Mouse (Mus musculus): Measurements from ENCODE around the gene Camk1d.
"Not testable (repeated sequence)": the region's sequence is repeated elsewhere in the genome, so short reads cannot be mapped to it uniquely, and the experiment has no call there.

The Camk1d gene

DNA sequence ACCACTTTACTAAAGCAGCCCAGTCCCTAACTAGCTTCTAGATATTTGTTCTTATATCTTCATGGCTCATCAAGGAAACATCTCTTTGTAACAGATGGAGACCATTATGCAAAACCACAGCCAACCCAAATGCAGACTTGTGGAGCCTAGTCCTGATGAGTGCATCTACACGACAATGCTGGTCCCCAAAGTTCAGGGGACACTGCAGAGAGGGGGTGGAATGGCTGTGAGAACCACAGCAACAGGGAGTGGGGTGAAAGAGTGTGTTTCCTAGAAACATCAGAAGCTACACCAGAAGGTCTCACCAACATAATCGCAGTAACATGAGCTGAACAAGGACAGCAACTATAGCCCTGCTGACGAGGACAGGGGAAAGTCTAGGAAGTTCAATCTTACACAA lies 152.9 kb downstream of the Camk1d start:
- DNase-seq = no peak

DNA sequence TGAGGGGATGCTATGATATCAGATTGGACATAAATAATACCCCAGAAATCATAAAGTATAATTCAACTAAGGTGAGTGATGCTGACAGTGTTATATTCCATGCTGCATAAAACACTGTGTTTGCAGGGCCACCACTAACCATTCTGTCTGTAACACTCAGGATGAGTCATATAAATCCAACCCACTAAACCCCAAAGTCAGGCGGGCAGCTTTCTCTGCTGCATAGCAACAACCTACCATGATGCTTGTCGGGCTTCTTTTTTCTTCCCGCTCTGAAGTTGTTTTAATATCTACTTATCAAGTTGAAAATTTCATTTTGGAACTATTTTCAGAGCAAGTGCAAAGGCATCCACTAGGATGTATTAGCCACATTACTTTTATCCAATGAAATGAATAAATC lies 161.1 kb downstream of the Camk1d start:
- no peak for DNase-seq

DNA sequence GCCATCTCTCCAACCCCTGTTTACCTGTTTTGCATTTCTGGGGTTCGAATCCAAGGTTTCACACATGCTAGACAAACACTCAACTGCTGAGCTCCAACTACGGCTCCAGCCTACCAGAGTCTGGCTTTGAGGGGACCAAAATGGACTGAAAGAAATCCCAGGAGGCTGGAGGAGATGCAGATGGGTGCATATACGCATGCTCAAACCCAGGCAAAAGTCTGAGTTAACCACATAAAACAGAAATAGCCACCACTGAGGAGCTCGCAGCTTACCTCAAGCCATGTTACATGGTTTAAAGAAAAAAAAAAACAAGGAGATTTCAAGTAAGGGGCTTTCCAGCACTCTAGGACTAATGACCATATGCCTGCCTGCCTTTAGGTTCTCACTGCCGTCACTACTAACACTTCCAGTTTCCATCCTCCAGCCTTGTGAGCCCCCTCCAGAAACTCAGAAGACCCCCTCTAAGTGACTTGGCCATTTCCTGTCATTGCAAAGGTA lies 162.5 kb downstream of the Camk1d start:
- no peak for DNase-seq

DNA sequence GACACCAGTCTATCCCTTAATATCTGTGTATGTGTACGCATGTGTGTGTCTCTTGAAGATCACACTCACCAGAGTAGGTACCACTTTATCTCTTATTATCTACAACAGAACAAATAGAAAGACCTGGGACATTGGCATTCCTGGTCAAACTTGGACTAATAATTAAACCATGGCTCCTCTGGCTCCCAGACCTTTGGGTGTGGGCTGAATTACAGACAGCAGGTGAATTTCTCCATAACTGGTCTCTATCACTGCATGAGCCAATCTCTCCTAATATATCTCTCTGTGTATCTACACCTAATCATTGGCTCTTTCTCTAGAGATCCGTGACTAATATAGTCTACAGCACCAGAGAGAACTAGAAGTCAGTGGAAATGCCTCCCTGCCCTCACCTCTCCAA lies 165.0 kb downstream of the Camk1d start:
- DNase-seq = no peak

DNA sequence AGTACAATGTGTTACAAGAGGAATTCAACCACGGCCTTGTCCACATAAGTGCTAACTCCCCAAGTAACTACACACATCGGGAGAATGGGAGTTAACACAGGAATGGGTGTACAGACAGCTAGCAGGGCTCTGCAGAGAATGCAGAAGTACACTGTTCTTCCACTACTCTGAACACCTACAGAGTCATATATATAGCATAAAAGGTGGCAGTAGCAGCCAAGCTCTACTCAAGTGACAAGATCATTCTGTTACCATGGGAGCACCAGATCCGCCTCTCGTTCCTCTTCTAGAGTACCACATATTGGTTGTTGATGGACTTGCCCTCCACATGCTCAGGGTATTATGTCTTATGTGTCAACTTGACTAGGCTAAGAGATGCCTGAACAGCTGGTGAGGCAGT lies 165.4 kb downstream of the Camk1d start:
- DNase-seq = no peak

DNA sequence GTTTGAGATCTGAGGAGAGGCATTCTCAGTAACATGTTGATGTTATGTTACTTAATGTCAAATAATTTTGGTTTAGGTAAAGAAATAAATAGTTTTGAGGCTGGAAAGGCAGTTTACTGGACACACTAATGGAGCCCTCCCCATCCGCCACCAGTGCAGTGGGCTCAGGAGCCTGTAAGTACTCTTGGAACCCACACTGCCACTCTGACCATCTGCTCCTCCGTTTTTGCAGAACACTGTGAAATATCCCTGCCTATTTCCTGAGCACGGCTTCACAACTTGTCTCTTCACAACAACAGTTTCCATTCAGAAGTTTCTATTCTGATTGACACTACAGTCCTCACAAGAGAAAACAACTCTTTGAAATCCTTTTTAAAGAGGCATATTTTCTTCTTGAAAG lies 173.4 kb downstream of the Camk1d start:
- DNase-seq = no peak

DNA sequence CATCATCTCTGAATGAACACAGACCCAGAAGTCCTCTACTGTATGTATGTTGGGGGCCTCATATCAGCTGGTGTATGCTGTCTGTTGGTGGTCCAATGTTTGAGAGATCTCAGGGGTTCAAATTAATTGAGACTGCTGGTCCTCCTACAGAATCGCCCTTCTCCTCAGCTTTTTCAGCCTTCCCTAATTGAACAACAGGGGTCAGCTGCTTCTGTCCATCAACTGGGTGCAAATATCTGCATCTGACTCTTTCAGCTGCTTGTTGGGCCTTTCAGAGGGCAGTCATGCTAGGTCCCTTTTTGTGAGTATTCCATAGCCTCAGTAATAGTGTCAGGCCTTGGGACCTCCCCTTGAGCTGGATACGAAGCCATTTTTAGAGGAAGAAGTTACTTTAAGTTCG lies 174.4 kb downstream of the Camk1d start:
- DNase-seq = not testable (repeated sequence)

DNA sequence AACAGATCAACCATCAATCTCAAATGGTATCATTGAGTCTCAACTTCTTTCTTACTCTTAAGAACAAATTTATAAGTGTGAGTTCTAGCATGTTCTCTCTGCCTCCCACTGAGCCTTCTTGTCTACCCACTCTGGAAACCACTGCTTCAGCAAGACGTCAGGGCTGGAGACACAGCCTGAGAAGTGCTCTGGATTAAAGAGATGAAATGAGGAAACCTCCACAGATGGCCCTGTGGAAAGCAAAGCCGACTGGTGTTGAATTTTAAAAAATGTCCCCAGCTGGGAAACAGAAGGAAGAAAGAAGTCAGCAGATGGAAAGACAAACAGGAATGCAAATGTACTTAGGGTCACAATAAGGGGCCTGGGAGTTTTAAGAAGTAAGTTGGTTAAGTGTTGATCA lies 180.4 kb downstream of the Camk1d start:
- no peak for DNase-seq

DNA sequence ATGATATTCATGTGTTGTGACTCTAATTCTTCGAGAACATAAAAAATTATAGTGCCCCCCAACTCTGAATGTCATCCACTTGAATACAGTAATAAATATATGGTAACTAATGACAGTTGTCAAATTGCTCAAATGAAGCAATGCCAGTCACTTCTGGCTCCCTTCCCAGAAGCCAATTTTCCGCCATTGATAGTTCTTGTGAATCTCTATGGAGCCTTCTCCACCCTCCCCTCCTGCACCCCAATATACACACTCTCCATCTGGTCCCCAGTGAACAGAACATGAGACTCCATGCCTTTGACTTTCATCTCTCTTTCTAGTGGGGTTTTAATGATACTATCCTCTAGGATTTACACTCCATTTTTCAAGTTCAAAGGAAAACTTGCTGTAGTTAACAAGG lies 184.3 kb downstream of the Camk1d start:
- no peak for DNase-seq

DNA sequence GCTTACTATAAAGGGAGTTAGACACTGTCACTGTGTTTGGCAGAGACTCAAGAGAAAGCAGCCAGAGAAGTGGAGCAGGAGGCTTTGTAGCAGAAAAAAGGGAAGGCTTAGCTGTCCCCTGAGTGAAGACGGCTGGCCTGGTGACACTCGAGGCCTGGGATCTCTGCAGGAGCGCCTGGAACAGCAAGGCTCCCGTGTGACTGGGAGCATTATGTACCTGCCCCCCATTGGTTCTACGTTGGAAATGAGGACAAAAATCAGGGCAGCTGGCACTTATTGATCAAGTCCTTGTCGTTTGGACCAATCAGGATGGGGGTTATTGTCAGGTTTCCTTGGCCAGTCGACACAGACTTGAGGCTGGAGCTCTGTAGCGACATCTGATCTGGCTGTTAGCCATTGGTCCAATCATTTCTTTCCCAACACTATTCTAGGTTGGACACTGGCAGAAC lies 195.1 kb downstream of the Camk1d start:
- no peak for DNase-seq

DNA sequence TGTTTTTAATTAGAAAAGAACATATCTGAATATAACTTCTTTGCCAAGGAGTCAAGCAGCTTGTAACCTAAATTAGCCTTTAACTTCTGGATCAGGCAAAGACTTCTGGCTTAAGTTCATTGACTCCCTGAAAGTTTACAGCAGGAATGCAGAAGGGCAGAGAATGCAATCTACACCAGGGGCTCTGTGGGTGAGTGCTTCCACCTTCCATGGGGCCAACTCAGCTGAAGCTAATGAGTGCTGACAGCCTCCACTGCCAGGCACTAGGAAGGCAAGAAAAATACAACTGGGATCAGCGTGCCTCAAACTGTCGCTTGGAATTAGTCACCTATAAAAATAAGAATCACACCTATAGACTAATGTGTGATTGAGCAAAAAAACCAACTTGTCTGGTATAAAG lies 199.2 kb downstream of the Camk1d start:
- DNase-seq = no peak

DNA sequence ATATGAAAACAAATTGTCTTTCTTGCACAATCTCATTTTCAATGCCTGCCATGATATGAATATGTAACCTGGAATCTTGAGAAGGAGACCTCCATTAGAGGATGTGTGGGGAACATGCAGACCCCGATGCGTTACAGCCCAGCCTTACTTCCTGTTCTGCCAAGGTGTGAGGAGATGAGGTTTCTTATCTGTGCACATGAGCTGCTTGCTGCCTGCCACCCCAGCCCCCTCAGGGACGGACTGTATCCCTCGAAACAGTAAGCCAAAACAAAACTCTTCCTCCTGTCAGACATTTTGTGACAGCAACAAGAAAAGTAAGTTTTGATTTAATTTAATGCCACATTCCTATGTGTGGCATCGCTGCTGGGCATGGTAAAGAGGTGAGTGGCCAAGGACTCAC lies 200.2 kb downstream of the Camk1d start:
- no peak for DNase-seq

DNA sequence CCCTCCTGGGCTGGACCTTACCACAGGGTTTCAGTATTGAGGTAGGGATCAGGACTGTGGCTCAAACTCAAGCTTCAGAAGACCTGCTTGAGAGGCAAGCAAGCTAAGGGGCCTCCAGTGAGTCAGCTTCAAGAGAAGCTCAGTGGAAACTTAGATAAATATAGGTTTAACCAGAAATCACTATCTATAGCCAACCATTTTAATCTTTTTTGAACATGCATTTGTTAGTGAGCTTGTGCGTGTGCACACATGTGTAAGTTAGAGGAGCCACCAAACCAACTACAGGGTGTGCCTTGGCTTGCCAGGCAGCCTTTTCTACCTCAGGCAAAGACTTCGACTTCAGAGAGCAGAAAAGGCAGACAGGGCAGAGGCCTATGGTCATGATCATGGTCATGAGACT lies 200.7 kb downstream of the Camk1d start:
- DNase-seq = no peak

DNA sequence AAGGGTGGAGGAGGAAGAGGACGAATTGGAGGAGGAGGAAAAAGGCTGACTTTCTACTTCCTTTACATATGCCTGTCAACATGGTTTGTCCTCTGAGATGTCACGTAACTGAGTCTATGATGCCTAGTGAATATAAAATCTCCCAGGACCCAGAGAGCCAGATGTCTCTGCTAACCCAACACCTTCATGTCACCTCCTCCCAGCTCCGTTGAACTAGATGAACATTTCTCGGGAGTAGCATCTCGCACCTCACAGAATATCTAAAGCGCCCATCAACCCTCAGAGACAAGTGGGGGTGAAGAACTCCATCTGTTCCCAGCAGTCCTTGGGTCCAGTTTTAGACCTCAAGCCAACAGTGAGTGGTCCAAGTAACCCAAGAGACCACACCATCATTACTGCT lies 204.3 kb downstream of the Camk1d start:
- no peak for DNase-seq

DNA sequence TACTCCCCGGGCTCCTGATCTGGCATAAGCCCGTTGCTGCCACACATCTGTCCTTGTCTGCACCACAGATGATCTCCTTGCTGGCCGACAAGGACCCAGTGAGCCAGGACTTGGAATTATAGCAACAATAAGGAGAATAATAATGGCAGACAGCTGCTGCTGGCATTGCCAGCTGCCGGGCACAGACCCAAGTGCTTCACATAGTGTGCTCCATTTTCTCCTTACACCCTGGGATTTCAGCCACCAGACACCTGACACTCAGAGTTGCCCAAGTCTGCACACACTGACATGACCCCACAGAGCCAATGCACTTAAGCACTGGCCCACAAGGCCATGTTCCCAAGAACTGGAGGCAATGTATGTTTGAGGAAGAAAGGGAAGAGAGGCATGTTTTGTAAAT lies 214.7 kb downstream of the Camk1d start:
- no peak for DNase-seq

DNA sequence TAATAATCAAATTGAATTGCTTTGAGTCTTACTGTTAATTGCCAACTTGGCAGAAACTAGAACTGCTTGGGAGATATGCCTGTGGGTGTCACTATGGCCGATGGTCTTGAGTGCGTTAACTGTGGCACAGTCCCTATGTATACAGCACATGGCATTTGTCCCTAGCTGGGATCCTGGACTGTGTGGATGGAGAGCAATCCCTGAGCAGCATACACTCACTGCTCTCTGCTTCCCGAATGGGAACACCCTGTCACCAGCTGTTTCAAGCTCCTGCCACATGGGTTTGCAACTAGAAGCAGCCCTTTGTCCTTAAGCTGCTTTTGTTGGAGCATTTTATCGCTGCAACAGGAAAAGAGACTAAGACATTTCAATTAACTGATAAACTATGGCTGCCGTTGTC lies 224.4 kb downstream of the Camk1d start:
- DNase-seq = no peak

DNA sequence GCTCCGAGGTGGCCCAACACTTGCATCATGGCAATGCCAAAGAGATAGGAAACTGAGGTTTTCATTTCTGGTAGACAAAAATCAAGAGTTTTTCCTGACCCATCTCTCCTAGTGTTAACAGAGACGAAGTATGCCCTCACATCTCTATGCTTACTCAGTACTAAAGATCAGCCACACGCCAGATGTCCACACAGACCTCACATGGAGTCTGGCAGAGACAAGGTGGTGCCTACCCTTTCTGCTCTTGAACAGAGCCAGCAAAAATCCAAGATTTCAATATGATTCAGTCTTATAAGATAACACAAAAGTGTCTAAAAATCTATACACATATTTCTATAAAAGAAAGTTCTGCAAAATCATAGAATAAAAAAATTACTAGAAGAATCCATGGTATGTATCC lies 227.0 kb downstream of the Camk1d start:
- DNase-seq = no peak

DNA sequence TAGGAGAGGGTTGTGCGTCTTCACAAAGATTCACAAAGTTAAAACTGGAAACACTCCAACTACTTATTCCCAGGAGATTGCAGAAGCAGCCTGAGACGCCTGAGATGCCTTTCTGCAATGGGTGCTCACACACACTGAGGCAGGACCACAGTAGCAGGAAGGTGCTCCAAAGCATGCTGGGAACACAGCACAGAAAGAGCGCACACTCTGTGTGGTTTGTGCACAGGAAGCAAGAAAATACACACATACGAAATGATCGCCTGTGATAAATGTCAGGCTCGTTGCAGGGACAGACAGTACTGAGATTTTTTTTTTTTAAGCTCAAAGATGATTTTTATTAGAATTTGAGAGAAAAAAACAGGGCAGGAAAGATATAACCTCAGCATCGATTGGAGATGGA lies 227.7 kb downstream of the Camk1d start:
- no peak for DNase-seq

DNA sequence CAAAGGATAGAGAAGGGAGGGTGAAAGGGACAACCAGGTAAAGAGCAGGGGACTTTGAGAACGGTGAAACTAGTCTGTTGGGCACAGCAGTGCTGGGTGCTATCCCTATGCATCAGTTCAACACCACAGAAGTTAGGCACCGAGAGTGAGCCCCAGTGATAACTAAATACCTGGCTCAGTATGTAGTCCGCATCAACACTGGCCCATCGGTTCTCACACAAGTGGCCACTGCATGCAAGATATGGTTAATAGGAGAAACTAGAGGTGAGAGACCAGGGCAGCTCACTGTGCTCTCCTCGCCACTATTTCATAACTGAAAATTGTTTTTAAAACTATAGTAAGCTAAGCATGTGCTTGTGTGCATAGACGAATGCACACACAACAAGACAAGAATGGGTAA lies 228.5 kb downstream of the Camk1d start:
- no peak for DNase-seq

DNA sequence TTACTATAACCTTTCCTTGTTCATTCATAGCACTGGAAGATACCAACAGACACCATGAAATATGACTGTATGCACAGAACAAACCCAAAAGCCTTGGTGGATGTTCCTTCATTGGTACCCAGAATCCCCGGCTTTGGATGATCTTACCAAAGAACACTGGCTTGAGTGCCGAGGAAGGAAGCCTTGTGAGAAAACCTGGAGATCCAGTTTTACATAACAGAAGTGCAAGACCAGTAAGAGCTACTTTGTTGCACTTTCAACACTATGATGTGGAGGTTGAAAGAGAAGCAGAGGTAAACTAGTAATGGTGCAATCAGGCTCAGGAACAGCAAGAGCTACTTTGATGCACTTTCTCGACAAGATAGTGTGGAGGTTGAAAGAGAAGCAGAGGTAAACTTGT lies 234.4 kb downstream of the Camk1d start:
- DNase-seq = no peak

DNA sequence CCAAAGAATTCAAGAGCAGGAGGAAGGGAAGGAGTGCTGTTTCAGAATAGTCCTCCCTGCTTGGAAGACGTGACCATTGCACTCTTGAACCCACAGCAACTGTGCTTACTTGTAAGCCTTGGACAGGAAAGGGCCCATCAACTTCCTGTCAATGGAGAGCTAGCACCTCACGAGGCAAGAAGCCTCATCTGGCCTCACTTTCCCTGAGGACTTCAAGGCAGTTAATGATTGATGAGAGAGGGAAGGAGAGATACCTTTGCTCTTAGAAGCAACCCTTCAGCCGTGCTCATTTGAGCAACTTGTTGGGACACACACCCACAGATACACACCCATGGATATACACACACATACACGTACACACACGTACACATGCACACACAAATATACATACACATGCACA lies 235.6 kb downstream of the Camk1d start:
- DNase-seq = no peak

DNA sequence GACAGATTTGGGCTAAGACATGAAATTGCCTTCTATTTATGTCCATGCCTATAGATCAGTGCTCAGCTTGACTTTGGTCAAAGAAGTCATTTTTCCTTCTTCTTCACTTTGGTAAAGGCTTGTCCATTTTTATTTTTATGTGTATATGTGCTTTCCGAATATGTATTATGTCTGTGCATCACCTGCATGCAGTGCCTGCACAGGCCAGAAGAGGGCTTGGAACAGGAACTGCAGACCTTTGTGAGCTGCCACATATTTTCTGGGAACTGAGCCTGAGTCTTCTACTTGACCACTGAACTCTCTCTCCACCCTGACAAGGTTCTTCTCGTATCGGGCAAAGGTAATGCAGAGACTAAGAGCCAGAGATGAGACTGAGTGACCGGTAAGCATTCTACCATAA lies 236.1 kb downstream of the Camk1d start:
- DNase-seq = no peak

DNA sequence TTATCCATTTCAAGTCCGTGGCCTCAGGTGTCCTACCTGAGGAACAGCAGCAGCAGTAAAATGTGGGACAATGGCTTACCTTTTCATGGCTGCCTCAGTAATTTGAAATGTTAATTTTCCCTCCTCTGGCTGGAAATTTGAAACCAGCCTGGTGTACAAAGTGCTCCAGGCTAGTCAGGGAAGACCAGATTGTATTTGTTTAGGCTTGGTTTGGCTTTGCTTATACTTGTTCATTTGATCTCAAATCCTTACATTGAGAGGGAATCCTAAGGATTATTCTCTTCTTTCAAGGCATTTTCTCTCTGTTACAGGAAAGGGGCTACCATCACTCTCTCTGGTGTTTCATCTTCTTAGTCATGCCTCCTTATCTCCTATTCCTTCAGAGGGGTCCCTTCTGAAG lies 236.8 kb downstream of the Camk1d start:
- DNase-seq = no peak

DNA sequence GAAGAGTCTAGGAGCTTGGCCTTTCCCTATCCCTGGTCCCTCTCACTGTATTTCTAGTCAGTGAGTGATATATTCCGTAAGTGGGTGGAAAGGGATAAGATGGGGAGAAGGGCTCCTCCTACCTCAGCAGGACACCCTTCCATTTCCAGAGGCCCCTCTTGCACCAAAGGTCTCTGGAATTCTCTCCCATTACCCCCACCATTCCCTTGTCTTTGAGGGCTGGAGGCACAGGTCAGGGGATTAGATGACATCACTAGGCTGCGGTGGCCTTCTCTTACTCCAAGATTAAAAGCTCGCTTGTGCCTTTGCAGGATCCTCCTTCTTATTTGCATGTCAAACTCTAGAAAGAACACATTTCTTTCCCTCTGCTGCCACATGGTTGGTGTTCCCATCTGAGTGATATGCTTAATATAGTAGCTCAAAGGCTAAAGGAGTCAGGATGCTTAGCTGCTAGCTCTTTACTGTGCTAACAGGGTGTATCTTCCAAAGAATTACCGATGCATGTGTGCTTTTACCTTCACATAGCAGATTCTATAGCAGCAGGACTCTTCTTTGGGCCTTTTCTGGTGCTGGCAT lies 244.9 kb downstream of the Camk1d start:
- DNase-seq = no peak

DNA sequence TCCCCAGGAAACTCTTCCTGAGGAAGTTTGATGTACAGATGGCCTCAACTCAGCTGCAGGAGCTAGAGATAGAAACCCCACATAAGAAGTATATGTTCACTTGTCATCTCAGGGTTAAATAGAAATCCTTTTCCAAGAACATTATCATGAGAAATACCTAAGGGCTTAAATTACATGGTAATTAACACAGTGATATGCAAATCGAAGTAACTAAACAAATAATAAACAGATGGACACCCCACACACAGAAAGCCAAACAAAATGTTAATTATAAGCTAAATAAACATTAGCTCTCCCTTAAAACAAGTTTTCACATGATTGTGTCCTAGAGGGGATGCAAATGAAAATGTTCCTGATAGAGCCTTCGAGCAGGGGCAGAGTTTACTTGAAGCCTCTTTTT lies 246.8 kb downstream of the Camk1d start:
- DNase-seq = no peak
